Mouse (Mus musculus) embryonic facial prominence, embryonic 14.5 days (tissue): Measurements from ENCODE around the gene Notch2. TPM values are rescaled to one million over a fixed set of nuclear protein-coding genes. Genes with fewer than 3 reads are reported as not detected.
A peak's percentile ranks its signal among the peaks of the same experiment; 100 is the strongest.

ENCODE experiments used
- ATAC-seq: fragments of 200-750 bp; cut with Nextera tagmentation; 2 replicates; pipeline ENCODE4 v1.8.0; 2017; ENCODE audit warnings: low read depth, moderate number of reproducible peaks, moderate TSS enrichment
- DNase-seq: peaks from one replicate; pipeline ENCODE4 v3.0.0-alpha.2; 2015; ENCODE audit warnings: low spot score
- H3K27ac ChIP-seq: fragments of 300-500 bp; sonication (generic); replicated peaks from 2 replicates; pipeline ENCODE4 v1.5.1; 2014; ENCODE audit warnings: low read depth, mild to moderate bottlenecking, low read length, moderate library complexity
- H3K27me3 ChIP-seq: fragments of 300-500 bp; sonication (generic); replicated peaks from 2 replicates; pipeline ENCODE4 v1.6.1; 2014; ENCODE audit warnings: low read length; ENCODE audit not compliant: control insufficient read depth, insufficient read depth
- H3K36me3 ChIP-seq: fragments of 300-500 bp; sonication (generic); 2 replicates; pipeline ENCODE4 v1.6.1; 2014; ENCODE audit warnings: low read length, mixed read lengths; ENCODE audit not compliant: control insufficient read depth, insufficient read depth
- H3K4me1 ChIP-seq: fragments of 300-500 bp; sonication (generic); 2 replicates; pipeline ENCODE4 v1.6.1; 2014; ENCODE audit warnings: antibody characterized with exemption, low read length; ENCODE audit not compliant: control insufficient read depth, insufficient read depth
- H3K4me2 ChIP-seq: fragments of 300-500 bp; sonication (generic); 2 replicates; pipeline ENCODE4 v1.6.1; 2014; ENCODE audit warnings: low read depth, mild to moderate bottlenecking, low read length, moderate library complexity, mixed read lengths
- H3K4me3 ChIP-seq: fragments of 300-500 bp; sonication (generic); 2 replicates; pipeline ENCODE4 v1.5.1; 2014; ENCODE audit warnings: low read depth, mild to moderate bottlenecking, low read length
- H3K9ac ChIP-seq: fragments of 300-500 bp; sonication (generic); 2 replicates; pipeline ENCODE4 v1.6.1; 2014; ENCODE audit warnings: low read depth, mild to moderate bottlenecking, low read length, moderate library complexity, mixed read lengths
- H3K9me3 ChIP-seq: fragments of 300-500 bp; sonication (generic); 2 replicates; pipeline ENCODE4 v1.6.1; 2016; ENCODE audit warnings: low read length; ENCODE audit not compliant: control insufficient read depth
- whole genome bisulfite sequencing: fragments of 180-500 bp; shearing (Covaris S2); extraction: QIAGEN DNeasy Blood & Tissue Kit; methylation state at CpG from one replicate; pipeline ENCODE4 v1.1.7; 2014; 5-methylcytosine and 5-hydroxymethylcytosine counted together
- polyA plus RNA-seq: library from polyadenylated mRNA; unstranded; fragments of >200 nt; fragmentation: Nextera tagmentation; extraction: Ambion mirVana; gene quantifications from 2 replicates; pipeline ENCODE4 v1.2.1, GENCODE M21; 2014

Notch2 gene
- polyA plus RNA-seq, 1 experiment from 2014 or later: 35.6 TPM

DNA sequence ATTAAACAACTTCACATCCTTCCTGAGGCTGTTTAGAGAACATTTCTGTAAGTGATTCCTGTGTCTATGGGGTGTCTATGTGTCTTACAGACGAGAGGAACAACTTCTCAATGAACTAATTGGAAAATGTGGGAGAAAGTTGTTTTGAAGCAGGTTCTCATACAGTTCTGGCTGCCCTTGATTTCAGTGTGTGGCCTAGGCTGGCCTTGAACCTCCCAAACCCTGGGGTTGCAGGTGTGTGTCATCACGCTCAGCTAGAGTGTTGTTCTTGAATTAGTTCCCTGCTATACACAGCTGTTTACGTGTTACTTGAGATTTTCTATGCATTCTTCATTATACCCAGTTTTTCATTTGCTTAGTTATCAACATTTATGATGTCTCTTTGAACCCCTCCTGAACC is 56.5 kb downstream of the Notch2 start:
- H3K4me3 ChIP-seq: no peak overlapping the region
- H3K9ac ChIP-seq: no peak overlapping the region
- H3K4me2 ChIP-seq: no peak overlapping the region
- H3K27me3 ChIP-seq: no peaks in the 10 kb centered on the region
- ATAC-seq (no peak), DNase-seq (no peak)
- no peaks in the 10 kb centered on the region for H3K9me3 ChIP-seq
- 84% methylated on average over 3 of the region's 3 CpGs for WGBS
- peaks cover 30% of the 10 kb centered on the region for H3K4me1 ChIP-seq
- H3K36me3 ChIP-seq: peaks cover 36% of the 10 kb centered on the region
- no peak overlapping the region for H3K27ac ChIP-seq

DNA sequence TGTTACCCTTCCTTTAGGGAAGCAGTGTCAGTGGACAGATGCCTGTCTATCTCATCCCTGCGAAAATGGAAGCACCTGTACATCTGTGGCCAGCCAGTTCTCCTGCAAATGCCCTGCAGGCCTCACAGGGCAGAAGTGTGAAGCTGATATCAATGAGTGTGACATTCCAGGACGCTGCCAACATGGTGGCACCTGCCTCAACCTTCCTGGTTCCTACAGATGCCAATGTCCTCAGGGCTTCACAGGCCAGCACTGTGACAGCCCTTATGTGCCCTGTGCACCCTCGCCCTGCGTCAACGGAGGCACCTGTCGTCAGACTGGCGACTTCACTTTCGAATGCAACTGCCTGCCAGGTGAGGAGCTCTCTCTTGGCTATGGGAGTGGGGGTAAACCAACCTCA is 59.2 kb downstream of the Notch2 start:
- no peak overlapping the region for H3K27ac ChIP-seq
- H3K4me2 ChIP-seq: no peak overlapping the region
- H3K27me3 ChIP-seq: no peaks in the 10 kb centered on the region
- peaks cover 7% of the 10 kb centered on the region for H3K4me1 ChIP-seq
- DNase-seq (no peak), ATAC-seq (no peak)
- no peak overlapping the region for H3K4me3 ChIP-seq
- H3K9ac ChIP-seq: no peak overlapping the region
- 91% methylated on average over 8 of the region's 8 CpGs for WGBS
- peaks cover 46% of the 10 kb centered on the region for H3K36me3 ChIP-seq
- H3K9me3 ChIP-seq: no peaks in the 10 kb centered on the region

DNA sequence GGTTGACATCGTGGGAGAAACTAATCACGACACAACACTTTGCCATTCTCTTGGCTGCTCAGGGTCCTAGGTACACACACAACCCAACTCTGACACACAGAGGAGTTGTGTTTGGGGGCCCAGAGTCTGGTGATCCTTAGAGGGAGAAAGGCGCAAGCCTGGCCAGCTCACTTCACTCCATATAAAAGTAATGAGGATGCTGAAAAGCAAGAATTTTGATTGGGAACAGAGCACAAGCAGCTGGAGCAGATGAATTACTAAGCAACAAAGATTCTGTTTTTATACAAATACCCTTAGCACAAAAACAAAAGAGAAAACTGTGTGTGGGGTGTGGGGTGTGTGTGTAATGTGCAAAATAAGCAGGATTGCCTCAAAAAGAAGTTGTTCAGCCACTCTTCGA is 60.2 kb downstream of the Notch2 start:
- DNase-seq (no peak), ATAC-seq (no peak; the same call in 1 of the 2 replicates)
- no peaks in the 10 kb centered on the region; the same call in 1 of the 2 replicates for H3K4me1 ChIP-seq
- no peaks in the 10 kb centered on the region for H3K27me3 ChIP-seq
- no peak overlapping the region for H3K4me2 ChIP-seq
- peak overlapping the region; percentile 29; the same call in 1 of the 2 replicates for H3K27ac ChIP-seq
- H3K9ac ChIP-seq: no peak overlapping the region
- no peak overlapping the region for H3K4me3 ChIP-seq
- WGBS: 70% methylated on average over 4 of the region's 4 CpGs
- H3K36me3 ChIP-seq: peaks cover 55% of the 10 kb centered on the region
- no peaks in the 10 kb centered on the region for H3K9me3 ChIP-seq

DNA sequence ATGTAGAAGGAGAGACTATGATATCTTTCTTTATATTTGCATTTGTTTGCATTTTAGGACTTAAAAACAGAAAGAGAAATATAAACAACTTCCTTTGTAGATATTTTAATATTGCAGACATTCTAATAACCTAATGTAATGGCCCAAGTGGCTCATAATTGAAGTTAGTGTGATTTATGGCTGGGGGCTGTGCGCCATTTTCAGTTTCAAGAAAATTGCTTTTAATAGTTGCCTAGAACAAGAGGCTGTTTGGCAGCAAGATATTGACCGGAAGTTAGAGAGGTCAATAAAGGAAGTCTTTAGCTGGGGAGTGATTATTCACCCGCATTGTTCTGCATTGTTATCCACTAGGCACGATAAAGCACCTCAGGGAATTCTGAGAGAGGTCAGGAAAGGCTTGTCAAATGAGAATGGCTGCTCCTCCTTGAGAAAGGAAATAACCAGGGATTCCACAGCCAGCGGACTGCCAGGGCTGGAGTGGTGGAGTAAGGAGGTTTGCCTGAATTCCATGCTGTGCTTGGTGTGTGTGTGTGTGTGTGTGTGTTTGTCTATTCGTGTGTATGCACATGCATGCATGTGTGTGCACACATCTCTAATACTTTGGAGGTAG is 61.4 kb downstream of the Notch2 start:
- Histone ChIP-seq H3K4me1 (no peaks in the 10 kb centered on the region), H3K4me2 (no peak overlapping the region), H3K27ac (no peak overlapping the region), H3K9me3 (no peaks in the 10 kb centered on the region), H3K36me3 (peaks cover 55% of the 10 kb centered on the region), H3K4me3 (no peak overlapping the region), H3K27me3 (no peaks in the 10 kb centered on the region), H3K9ac (no peak overlapping the region)
- ATAC-seq (0 out of 2 replicates have a peak, but pooled peaks have one; percentile 4), DNase-seq (no peak)
- 56% methylated on average over 6 of the region's 6 CpGs for WGBS

DNA sequence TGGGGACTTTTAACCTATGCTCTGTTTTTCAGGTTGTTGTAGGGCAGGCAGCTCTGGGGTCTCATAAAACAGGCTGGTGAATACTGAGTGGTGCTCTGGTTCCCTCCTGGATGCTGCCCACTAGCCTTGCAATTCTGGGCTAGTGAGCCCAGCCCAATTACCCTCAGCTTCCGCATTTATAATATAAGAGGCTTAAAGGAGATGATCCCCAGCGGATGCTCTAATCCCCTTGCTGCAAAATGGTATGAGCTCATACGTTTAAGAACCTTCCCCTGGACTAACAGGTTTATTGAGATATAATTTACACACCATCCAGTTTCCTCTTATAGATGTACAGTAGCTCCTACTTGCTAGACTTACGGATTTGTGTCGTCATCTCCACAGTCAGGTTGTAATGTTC is 64.5 kb downstream of the Notch2 start:
- Histone ChIP-seq H3K27me3 (no peaks in the 10 kb centered on the region), H3K27ac (no peak overlapping the region), H3K9me3 (no peaks in the 10 kb centered on the region), H3K4me1 (no peaks in the 10 kb centered on the region), H3K4me2 (no peak overlapping the region), H3K36me3 (peaks cover 48% of the 10 kb centered on the region), H3K4me3 (no peak overlapping the region), H3K9ac (no peak overlapping the region)
- DNase-seq: no peak
- ATAC-seq: no peak
- 80% methylated on average over 5 of the region's 5 CpGs for WGBS

DNA sequence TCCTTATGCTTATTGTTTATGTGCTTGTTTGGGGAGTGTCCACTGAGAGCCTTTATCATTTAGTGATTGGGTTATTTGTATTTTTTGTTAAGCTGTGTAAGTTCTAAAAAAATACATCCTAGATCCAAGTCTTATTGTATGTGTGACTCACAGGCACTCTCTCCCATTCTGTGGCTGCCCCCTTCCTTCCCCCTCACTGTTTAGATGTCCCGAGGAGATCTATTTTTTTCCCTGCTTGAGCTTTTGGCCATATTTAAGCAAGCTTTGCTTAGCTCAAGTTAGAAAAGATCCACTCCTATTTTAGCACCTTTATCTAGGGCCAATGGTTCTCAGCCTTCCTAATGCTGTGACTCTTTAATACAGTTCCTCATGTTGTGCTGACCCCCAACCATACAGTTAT is 65.5 kb downstream of the Notch2 start:
- H3K27ac ChIP-seq: no peak overlapping the region
- DNase-seq: no peak
- H3K27me3 ChIP-seq: no peaks in the 10 kb centered on the region
- no peak for ATAC-seq
- H3K9ac ChIP-seq: no peak overlapping the region
- 67% methylated on average over 1 of the region's 1 CpGs for WGBS
- H3K4me2 ChIP-seq: no peak overlapping the region
- H3K9me3 ChIP-seq: no peaks in the 10 kb centered on the region
- 0 out of 2 replicates have a peak, but pooled peaks cover 6% of the 10 kb centered on the region for H3K4me1 ChIP-seq
- H3K36me3 ChIP-seq: peaks cover 46% of the 10 kb centered on the region
- H3K4me3 ChIP-seq: no peak overlapping the region

DNA sequence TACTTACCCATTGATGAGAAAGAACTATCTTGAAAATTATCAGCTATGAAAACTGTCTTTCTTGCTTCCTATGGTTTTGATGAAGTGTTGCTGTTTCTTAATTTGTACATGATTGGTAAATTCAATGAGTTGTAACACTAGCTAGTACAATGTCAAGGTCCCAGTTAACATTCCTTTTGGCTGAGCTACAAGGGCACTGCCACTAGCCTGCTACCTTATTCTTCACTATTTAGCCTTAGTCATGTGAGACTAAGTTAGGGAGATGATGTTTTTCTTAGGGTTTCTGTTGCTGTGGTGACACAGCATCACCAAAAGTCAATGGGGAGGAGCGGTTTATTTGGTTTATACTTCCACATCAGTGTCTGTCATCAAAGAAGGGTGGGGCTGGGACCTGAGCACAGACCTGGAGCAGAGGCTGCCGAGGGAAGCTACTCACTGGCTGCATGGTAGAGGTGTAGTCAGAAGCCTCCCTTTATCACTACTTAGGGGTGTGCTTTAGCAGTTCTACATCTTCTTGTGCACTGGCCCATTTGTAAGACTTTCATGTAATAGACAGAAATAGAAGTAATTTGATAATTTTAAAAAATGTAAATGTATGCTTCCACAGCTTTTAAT is 66.4 kb downstream of the Notch2 start:
- no peak for ATAC-seq
- no peak for DNase-seq
- Histone ChIP-seq H3K4me2 (no peak overlapping the region), H3K36me3 (peaks cover 42% of the 10 kb centered on the region), H3K4me3 (no peak overlapping the region), H3K27ac (no peak overlapping the region), H3K9ac (no peak overlapping the region), H3K4me1 (peaks cover 11% of the 10 kb centered on the region; the same call in 1 of the 2 replicates), H3K27me3 (no peaks in the 10 kb centered on the region), H3K9me3 (no peaks in the 10 kb centered on the region)
- WGBS: 79% methylated on average over 2 of the region's 2 CpGs

DNA sequence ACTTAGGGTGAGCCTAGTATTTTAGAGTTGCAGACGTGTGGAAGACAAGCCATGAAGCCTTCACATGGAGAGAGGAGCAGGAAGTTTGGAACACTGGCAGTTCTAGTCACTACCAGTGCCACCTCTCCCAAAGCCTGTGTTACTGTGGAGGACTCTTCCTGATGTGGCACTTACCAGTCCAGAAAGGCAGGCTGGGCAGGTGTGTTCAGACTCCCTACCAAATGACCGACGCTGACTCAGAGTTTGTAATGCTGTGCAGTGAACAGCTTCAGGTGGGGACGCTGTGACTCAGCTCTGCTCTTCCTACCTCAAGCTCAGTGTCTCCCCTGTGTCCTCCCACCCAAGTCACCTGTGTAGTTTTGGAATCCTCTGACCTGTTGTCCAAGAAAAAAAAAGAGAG is 67.3 kb downstream of the Notch2 start:
- no peaks in the 10 kb centered on the region for H3K9me3 ChIP-seq
- ATAC-seq (no peak), DNase-seq (no peak)
- H3K27me3 ChIP-seq: no peaks in the 10 kb centered on the region
- 83% methylated on average over 4 of the region's 4 CpGs for WGBS
- no peak overlapping the region for H3K9ac ChIP-seq
- H3K4me2 ChIP-seq: no peak overlapping the region
- H3K36me3 ChIP-seq: peaks cover 37% of the 10 kb centered on the region
- peaks cover 20% of the 10 kb centered on the region for H3K4me1 ChIP-seq
- H3K4me3 ChIP-seq: no peak overlapping the region
- no peak overlapping the region for H3K27ac ChIP-seq

DNA sequence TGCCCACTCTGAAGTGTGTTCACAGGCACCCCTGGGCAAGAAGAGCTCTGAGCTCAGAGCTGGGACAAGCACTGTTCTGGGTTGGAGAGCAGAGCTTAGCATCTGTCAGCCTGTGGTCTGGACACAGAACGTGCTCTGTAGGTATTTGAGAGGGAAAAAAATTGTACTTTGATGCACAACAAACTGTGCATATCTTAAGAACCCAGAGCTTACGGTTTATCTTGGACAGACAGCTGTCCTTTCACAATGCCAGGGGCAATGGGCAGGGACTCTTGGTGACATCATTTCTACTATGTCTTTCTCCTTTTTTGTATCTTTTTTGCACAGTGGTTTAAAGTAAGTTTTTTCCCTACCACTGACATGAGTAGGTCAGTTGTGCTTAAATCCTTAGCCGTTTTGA is 68.9 kb downstream of the Notch2 start:
- H3K4me2 ChIP-seq: no peak overlapping the region
- no peak for ATAC-seq
- H3K9ac ChIP-seq: no peak overlapping the region
- H3K9me3 ChIP-seq: no peaks in the 10 kb centered on the region
- H3K27ac ChIP-seq: no peak overlapping the region
- peaks cover 34% of the 10 kb centered on the region for H3K36me3 ChIP-seq
- no peak for DNase-seq
- peaks cover 36% of the 10 kb centered on the region for H3K4me1 ChIP-seq
- no peaks in the 10 kb centered on the region for H3K27me3 ChIP-seq
- 67% methylated on average over 3 of the region's 3 CpGs for WGBS
- no peak overlapping the region for H3K4me3 ChIP-seq
